Mouse (Mus musculus) hindbrain, embryonic 13.5 days (tissue): ENCODE measurements at regions not wholly inside any gene's neighbourhood (a gene's known extent, or its start where the extent isn't known, plus 50 kb on each side); places are given as distances from the start of the nearest gene placed in this dataset.

Source experiments
- ATAC-seq: fragments of 200-750 bp; cut with Nextera tagmentation; 2 replicates; pipeline ENCODE4 v1.8.0; 2017; ENCODE audit warnings: moderate TSS enrichment; ENCODE audit not compliant: low FRiP score
- H3K27ac ChIP-seq: fragments of 300-500 bp; sonication (generic); 2 replicates; pipeline ENCODE4 v1.5.1; 2015; ENCODE audit warnings: inconsistent platforms, mild to moderate bottlenecking, moderate library complexity
- H3K27me3 ChIP-seq: fragments of 300-500 bp; sonication (generic); 2 replicates; pipeline ENCODE4 v1.6.1; 2015; ENCODE audit warnings: mild to moderate bottlenecking, inconsistent platforms
- H3K36me3 ChIP-seq: fragments of 300-500 bp; sonication (generic); 2 replicates; pipeline ENCODE4 v1.6.1; 2015; ENCODE audit warnings: mild to moderate bottlenecking, inconsistent platforms
- H3K4me1 ChIP-seq: fragments of 300-500 bp; sonication (generic); replicated peaks from 2 replicates; pipeline ENCODE4 v1.6.1; 2015; ENCODE audit warnings: inconsistent platforms
- H3K4me2 ChIP-seq: fragments of 300-500 bp; sonication (generic); 2 replicates; pipeline ENCODE4 v1.6.1; 2015; ENCODE audit warnings: inconsistent platforms, mild to moderate bottlenecking, moderate library complexity
- H3K4me3 ChIP-seq: fragments of 300-500 bp; sonication (generic); 2 replicates; pipeline ENCODE4 v1.5.1; 2015; ENCODE audit warnings: mild to moderate bottlenecking, inconsistent platforms
- H3K9ac ChIP-seq: fragments of 300-500 bp; sonication (generic); 2 replicates; pipeline ENCODE4 v1.6.1; 2015; ENCODE audit warnings: mild to moderate bottlenecking, inconsistent platforms
- H3K9me3 ChIP-seq: fragments of 300-500 bp; sonication (generic); 2 replicates; pipeline ENCODE4 v1.6.1; 2016; ENCODE audit warnings: inconsistent platforms
- WGBS: fragments of 180-500 bp; shearing (Covaris S2); methylation state at CpG from one replicate; pipeline ENCODE4 v1.1.7; 2015; 5-methylcytosine and 5-hydroxymethylcytosine counted together

DNA sequence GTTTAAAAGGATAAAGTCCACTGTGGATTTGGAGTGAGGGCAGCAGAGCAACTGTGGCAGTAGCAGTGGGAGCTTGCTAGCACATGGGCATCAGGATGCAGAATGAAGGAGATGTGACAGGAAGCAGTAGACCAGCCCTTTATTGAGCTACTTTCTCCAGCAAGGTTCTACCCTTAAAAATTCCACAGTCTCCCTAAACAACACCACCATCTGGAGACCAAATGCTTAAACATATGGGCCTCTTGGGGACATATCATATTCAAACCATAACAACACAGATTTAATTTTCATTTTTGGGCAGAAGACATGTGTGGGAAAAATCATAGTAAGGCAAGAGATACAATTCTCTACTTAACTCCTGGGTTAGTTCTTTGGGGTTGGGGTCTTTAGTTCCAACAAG lies 656.1 kb downstream of the Ets1 start:
- Histone ChIP-seq H3K36me3 (no peaks in the 10 kb centered on the region), H3K4me2 (no peak overlapping the region), H3K4me1 (no peaks in the 10 kb centered on the region), H3K27ac (no peak overlapping the region), H3K27me3 (no peaks in the 10 kb centered on the region), H3K4me3 (no peak overlapping the region), H3K9ac (no peak overlapping the region), H3K9me3 (no peaks in the 10 kb centered on the region)
- no peak for ATAC-seq

DNA sequence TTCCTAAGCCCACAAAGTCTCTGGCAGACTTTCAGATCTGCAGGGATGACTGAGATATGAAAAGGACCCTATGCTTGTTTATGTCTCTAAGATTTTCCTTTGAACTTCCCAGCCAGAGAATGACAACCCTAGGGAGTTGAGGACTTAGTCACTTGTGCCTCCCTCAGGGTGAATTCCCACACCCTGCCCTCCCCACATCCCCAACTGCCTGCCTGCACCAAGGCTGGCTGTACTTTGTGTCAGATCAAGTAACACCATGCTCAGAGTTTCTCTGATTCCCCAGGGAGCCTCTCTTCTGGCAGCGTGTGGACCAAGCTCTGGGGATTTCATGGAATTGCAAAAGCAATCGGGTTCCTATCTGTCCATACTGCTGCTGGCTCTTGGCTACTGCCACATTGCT lies 659.9 kb downstream of the Ets1 start:
- Histone ChIP-seq H3K4me1 (no peaks in the 10 kb centered on the region), H3K9me3 (no peaks in the 10 kb centered on the region), H3K4me2 (no peak overlapping the region), H3K27ac (no peak overlapping the region), H3K27me3 (no peaks in the 10 kb centered on the region), H3K9ac (no peak overlapping the region), H3K4me3 (no peak overlapping the region), H3K36me3 (no peaks in the 10 kb centered on the region)
- WGBS, result 26% methylated on average over 2 of the region's 2 CpGs
- no peak for ATAC-seq

DNA sequence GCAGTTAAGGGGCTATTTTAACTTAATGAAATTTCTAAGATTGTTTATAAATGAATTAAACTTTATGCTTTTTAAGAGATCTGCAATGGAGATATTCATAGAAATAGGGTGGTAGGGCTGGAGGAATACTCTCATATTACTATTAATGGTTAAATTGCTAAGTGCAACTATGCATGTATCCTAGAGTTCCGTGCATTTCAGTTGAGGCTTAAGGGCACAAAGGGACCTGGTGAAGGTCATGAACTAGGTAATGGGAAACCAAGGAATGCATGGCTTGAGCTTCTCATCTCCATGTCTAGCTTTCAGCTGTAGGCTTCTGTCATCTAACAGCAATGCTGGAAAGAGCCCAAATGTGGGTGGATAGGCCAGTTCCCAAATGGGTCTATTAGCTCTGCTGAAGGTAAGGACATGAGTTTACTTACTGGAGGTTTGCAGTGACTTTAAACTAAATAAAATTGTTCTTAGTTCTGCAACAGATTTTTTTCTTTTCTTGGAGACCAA lies 683.6 kb downstream of the Ets1 start:
- WGBS, result 95% methylated on average over 1 of the region's 1 CpGs
- Histone ChIP-seq H3K9me3 (no peaks in the 10 kb centered on the region), H3K27ac (no peak overlapping the region), H3K4me3 (no peak overlapping the region), H3K36me3 (no peaks in the 10 kb centered on the region), H3K27me3 (no peaks in the 10 kb centered on the region), H3K4me2 (no peak overlapping the region), H3K9ac (no peak overlapping the region), H3K4me1 (no peaks in the 10 kb centered on the region)
- ATAC-seq, result no peak

DNA sequence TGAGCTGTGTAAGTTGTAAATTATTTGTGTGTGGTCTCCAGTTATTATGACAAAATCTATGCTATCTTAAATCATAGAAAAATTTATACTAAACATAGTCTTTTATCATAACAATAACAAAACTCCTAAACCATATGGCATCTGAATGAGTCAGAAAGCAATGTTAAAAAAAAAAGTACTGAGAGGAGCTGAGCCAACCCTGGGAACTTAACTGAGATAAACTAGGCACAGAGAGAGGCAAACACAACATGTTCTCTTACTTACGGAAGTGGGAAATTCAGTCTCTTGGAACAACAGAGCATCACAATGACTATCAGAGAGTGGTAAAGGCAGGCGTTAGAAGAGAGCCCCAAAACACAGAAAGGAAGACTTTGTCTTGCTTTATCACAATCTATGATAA lies 691.7 kb downstream of the Ets1 start:
- Histone ChIP-seq H3K4me1 (no peaks in the 10 kb centered on the region), H3K9ac (no peak overlapping the region), H3K27me3 (no peaks in the 10 kb centered on the region), H3K36me3 (no peaks in the 10 kb centered on the region), H3K9me3 (no peaks in the 10 kb centered on the region), H3K4me3 (no peak overlapping the region), H3K4me2 (no peak overlapping the region), H3K27ac (no peak overlapping the region)
- WGBS, result 74% methylated on average over 2 of the region's 2 CpGs
- ATAC-seq, result no peak

DNA sequence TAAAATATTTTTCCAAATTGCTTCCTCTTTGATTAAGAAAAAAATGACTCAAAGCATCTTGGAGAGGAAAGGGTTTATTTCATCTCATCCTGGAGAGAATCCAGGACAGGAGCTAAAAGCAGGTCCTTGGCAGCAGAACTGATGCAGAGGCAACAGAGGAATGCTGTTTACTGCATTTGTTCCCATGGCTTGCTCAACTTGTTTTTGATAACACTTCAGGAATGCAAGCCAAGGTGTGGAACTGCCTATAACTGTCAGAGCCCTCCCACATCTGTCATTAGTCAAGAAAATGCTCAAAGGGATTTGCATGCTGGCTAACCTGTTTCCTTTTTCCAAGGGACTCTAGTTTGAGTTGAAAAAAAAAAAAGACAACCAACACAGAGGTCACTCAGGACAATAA lies 714.2 kb downstream of the Ets1 start:
- H3K9ac ChIP-seq, result no peak overlapping the region
- H3K4me3 ChIP-seq, result no peak overlapping the region
- no peaks in the 10 kb centered on the region for H3K27me3 ChIP-seq
- no peaks in the 10 kb centered on the region for H3K36me3 ChIP-seq
- no peaks in the 10 kb centered on the region for H3K9me3 ChIP-seq
- no peak overlapping the region for H3K4me2 ChIP-seq
- ATAC-seq, result no peak
- H3K4me1 ChIP-seq, result no peaks in the 10 kb centered on the region
- no peak overlapping the region for H3K27ac ChIP-seq

DNA sequence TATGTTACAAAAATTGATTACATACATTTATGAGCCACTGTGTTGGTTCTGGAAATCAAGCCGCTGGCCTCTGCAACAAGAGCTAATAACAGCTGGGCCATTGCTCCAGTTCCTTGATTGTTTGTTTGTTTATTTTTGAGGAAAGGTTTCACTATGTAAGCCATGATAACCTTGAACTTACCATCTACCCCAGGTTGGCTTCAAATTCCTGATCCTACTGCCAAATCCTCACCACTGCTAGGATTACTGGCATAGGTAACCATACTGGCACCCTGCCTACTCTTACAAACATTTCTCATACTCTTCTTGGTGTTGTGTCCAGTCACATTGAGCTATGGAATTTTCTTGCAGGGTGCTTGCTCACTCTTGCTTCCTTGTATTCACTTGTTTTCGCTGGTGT lies 720.6 kb downstream of the Ets1 start:
- WGBS, result 88% methylated on average over 2 of the region's 2 CpGs

DNA sequence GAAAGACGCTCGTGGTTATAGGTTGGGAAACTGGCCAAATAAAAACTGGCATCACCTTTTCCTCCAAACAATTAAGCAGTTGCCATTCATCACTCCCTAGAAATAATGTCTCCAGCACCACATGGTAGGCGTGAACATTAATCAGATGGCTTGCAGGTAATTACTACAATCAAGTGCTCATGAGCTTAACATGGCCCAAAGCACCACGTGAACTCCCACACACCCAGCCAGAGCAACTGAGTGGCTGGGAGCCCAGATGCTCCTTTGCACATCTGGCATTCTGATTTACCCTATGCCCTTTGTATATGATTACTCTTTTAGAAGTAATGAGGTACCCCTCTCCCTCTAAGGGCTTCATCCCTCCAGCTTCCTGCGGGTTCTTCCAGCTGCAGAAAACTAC lies 724.9 kb downstream of the Ets1 start:
- Histone ChIP-seq H3K27me3 (no peaks in the 10 kb centered on the region), H3K4me1 (no peaks in the 10 kb centered on the region), H3K27ac (no peak overlapping the region), H3K4me2 (no peak overlapping the region), H3K4me3 (no peak overlapping the region), H3K9me3 (no peaks in the 10 kb centered on the region), H3K9ac (no peak overlapping the region), H3K36me3 (no peaks in the 10 kb centered on the region)
- peak; percentile 52; the same call in 1 of the 2 replicates for ATAC-seq
- 63% methylated on average over 5 of the region's 5 CpGs for WGBS

More for the DNA sequence above, 720.6 kb downstream of the Ets1 start:
- H3K27ac ChIP-seq, result no peak overlapping the region
- no peak overlapping the region for H3K4me3 ChIP-seq
- no peak overlapping the region for H3K9ac ChIP-seq
- no peaks in the 10 kb centered on the region for H3K27me3 ChIP-seq
- H3K4me1 ChIP-seq, result no peaks in the 10 kb centered on the region
- no peak overlapping the region for H3K4me2 ChIP-seq
- H3K9me3 ChIP-seq, result no peaks in the 10 kb centered on the region
- no peak for ATAC-seq
- H3K36me3 ChIP-seq, result no peaks in the 10 kb centered on the region

DNA sequence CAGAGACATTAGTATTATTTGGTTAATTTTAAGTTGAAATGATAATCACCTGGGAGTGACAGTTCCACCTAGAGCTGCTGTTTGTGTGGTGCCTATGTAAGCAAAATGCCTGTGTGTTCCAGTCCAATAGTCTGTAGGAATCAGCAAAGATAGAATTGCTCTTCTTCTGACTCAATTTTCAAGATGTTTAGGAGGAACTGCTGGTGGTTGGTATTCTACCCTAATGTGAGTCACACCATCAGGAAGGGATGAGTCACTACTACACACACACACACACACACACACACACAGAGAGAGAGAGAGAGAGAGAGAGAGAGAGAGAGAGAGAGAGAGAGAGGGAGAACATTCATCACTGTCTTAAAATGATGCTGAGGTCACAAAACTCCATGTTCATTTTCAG lies 753.1 kb downstream of the Ets1 start:
- no peak for ATAC-seq
- no peak overlapping the region for H3K4me2 ChIP-seq
- no peak overlapping the region for H3K4me3 ChIP-seq
- no peaks in the 10 kb centered on the region for H3K4me1 ChIP-seq
- no peaks in the 10 kb centered on the region for H3K27me3 ChIP-seq
- H3K27ac ChIP-seq, result no peak overlapping the region
- H3K36me3 ChIP-seq, result no peaks in the 10 kb centered on the region
- H3K9ac ChIP-seq, result no peak overlapping the region
- no peaks in the 10 kb centered on the region for H3K9me3 ChIP-seq

DNA sequence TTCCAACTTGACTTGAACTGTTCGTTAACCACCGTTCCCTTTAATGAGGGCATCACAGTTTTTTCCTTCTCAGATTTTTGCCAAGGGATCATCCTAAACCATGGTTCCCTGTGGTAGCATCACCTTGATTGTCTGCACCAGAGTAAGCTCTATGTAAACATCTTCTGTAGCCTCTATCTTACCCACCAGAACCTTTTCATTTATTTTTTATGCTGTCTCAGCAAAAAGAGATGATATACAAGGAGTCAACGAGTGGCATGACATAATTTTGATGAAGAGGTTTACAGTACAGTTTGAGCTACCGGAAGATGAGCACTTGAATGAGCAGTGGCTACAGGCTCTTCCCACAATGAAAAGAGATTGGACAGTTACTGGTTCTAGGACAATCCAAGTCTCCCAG lies 768.7 kb downstream of the Ets1 start:
- no peaks in the 10 kb centered on the region for H3K27me3 ChIP-seq
- no peak for ATAC-seq
- peaks cover 4% of the 10 kb centered on the region; the same call in 1 of the 2 replicates for H3K9me3 ChIP-seq
- 91% methylated on average over 4 of the region's 4 CpGs for WGBS
- H3K4me2 ChIP-seq, result no peak overlapping the region
- no peak overlapping the region for H3K9ac ChIP-seq
- no peaks in the 10 kb centered on the region for H3K36me3 ChIP-seq
- no peak overlapping the region for H3K4me3 ChIP-seq
- no peaks in the 10 kb centered on the region for H3K4me1 ChIP-seq
- no peak overlapping the region for H3K27ac ChIP-seq

DNA sequence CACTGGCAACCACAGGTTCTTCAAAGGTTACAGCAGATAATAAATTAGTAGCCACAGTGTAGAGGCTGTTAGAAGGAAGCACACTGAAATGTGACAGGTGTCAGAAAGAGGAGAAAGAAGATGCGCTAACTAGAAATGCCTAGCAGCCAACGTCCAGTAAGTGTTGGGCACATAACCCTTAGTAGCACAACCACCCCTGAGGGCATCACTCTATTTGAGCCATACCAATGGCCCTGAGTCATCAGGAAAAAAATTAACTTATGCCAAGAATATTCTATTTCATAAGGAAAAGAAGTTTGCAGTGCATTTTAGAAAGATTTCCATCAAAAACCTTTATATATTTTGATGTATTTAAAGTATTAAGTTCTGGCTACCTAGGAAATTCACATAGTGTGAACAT lies 771.5 kb downstream of the Ets1 start:
- Histone ChIP-seq H3K4me3 (no peak overlapping the region), H3K4me2 (no peak overlapping the region), H3K27ac (no peak overlapping the region), H3K9me3 (peaks cover 4% of the 10 kb centered on the region; the same call in 1 of the 2 replicates), H3K9ac (no peak overlapping the region), H3K4me1 (no peaks in the 10 kb centered on the region), H3K27me3 (no peaks in the 10 kb centered on the region), H3K36me3 (no peaks in the 10 kb centered on the region)
- 95% methylated on average over 2 of the region's 2 CpGs for WGBS
- ATAC-seq, result no peak

DNA sequence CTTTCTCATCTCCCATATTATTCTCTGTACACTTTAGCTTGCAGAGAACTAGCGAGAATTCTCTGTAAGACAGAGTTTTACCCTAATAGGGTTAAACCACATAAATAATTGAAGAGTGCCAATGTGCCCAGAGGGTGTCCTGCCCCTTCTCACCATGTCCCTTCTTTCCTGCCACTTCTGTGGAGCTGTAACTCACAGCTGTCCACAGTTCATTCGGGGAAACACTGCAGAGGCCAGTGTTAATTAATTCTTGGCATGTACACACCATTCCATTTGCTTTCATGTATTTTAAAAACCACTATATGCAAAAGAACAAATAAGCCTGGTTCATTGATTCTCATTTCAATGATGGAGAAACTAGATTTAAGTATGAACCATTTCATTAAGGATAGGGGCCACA lies 787.8 kb downstream of the Ets1 start:
- Histone ChIP-seq H3K4me3 (no peak overlapping the region), H3K9ac (no peak overlapping the region), H3K4me2 (no peak overlapping the region), H3K36me3 (no peaks in the 10 kb centered on the region), H3K9me3 (no peaks in the 10 kb centered on the region), H3K4me1 (no peaks in the 10 kb centered on the region), H3K27ac (no peak overlapping the region), H3K27me3 (no peaks in the 10 kb centered on the region)
- no peak for ATAC-seq
- 47% methylated on average over 2 of the region's 2 CpGs for WGBS

DNA sequence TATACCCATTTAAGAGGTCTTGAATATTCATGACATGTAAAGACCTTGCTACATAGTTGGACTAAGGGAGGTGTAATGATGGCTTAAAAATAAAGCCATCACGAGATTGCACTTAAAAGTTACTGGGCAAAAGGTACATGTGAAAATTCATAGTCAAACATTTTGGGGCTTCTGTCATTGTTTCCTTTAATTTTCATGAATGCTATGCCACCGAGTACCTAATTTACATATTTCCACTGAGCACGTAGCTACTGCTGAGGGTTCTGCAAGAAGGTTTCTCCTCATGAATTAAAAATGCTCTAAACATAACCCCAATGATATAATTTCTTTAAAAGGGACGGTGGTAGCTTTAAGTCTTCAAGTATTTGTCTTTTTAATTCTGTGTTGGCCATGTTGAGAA lies 800.4 kb downstream of the Ets1 start:
- H3K4me3 ChIP-seq, result no peak overlapping the region
- H3K27me3 ChIP-seq, result no peaks in the 10 kb centered on the region
- no peaks in the 10 kb centered on the region for H3K4me1 ChIP-seq
- no peak overlapping the region for H3K27ac ChIP-seq
- 75% methylated on average over 4 of the region's 4 CpGs for WGBS
- no peaks in the 10 kb centered on the region for H3K36me3 ChIP-seq
- no peaks in the 10 kb centered on the region for H3K9me3 ChIP-seq
- ATAC-seq, result no peak
- no peak overlapping the region for H3K9ac ChIP-seq
- H3K4me2 ChIP-seq, result no peak overlapping the region

DNA sequence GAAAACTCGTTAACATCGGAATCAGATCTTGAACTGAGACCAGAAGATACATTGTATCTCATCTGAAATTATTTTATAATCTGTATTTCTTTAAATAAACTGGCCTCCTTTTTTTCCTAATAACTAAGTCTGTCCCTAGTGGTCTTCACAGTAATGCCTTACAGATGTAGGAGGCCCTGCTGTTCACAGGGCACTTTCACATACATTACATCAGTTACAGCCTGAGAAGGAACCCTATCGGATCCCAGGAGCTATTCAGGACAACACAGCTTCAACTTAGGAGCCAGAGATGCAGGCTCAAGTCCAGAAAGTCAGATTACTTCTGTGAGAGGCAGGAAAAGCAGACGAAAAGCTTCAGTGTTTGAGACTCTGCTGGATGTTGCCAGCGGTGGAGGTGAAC lies 806.2 kb downstream of the Ets1 start:
- Histone ChIP-seq H3K4me2 (no peak overlapping the region), H3K27me3 (no peaks in the 10 kb centered on the region), H3K27ac (no peak overlapping the region), H3K4me3 (no peak overlapping the region), H3K9me3 (no peaks in the 10 kb centered on the region), H3K4me1 (no peaks in the 10 kb centered on the region), H3K9ac (no peak overlapping the region), H3K36me3 (no peaks in the 10 kb centered on the region)
- WGBS, result 83% methylated on average over 5 of the region's 5 CpGs
- ATAC-seq, result no peak

DNA sequence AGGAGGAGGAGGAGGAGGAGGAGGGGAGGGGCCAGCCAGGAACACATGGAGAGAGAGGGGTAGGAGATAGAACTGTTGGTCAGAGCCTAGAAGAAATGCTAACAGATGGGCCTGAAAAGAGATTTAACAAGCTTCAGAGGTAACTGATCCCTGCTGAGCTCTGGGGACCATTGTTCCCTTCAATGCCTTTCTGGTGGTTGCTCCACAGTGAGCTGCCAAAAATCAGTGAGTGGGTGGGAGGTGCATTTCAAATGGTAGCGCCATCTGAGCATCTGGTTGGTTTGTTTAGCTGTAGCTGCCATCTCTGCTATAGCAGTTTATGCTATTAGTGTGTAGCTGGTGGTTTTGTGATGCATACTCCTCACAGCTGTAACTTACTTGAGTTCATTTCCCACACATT lies 809.9 kb downstream of the Ets1 start:
- H3K4me1 ChIP-seq, result no peaks in the 10 kb centered on the region
- no peaks in the 10 kb centered on the region for H3K27me3 ChIP-seq
- H3K27ac ChIP-seq, result no peak overlapping the region
- no peak overlapping the region for H3K4me2 ChIP-seq
- no peaks in the 10 kb centered on the region for H3K36me3 ChIP-seq
- 64% methylated on average over 1 of the region's 1 CpGs for WGBS
- no peaks in the 10 kb centered on the region for H3K9me3 ChIP-seq
- H3K9ac ChIP-seq, result no peak overlapping the region
- no peak overlapping the region for H3K4me3 ChIP-seq
- no peak for ATAC-seq
